17 mouse cellular contexts compared by ENCODE assay signal in the genomic region with DNA sequence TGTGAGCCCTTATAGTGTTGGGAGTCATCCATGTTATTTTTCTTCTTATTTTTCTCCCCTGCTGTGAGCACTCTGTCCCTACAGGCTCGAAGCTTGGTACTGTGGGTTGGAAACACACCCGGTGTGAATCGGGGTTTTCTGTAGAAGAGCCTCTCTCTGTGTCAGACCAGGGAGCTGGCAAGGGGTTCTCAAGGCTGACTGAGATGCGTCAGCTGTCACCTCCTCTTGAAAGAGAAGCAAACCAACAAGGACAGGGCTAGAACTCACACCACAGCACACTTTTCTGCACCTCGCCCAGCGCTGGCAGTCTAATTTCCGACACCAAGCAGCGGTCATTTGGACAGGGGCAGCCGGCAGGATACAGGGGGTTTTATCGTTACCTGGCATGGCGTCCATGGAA. TPM values are rescaled to one million over a fixed set of nuclear protein-coding genes. Genes with fewer than 3 reads are reported as not detected.
"Had no signal": no experiment of that assay in that cellular context is flagged by ENCODE, and none has a peak within 500 bp of the region (broad histone marks: within the 10 kb centered on the region; RNA-seq: fewer than 3 reads in every experiment).

No protein-coding gene starts in this region.

- DNase-seq: gastrocnemius, postnatal 14 days; gastrocnemius, postnatal 36 days; heart, adult 11 months; heart, adult 2 months; heart, postnatal 14 days; heart, postnatal 36 days; kidney, adult 11 months; kidney, adult 2 months; kidney, adult 9 months; kidney, postnatal 14 days; kidney, postnatal 36 days; liver; liver, embryonic 13.5 days had no signal

RNA-seq across cellular contexts. Expression of gene Stpg1, which starts 31.2 kb away (rescaled TPM):
- total RNA-seq: gastrocnemius, adult 8-10 months; gastrocnemius, postnatal 36 days; heart, adult 2 months; hematopoietic stem cell, adult 5-6 weeks had no signal
- polyA plus RNA-seq: limb, embryonic 10.5 days; liver, embryonic 13.5 days; liver, embryonic 15.5 days had no signal
